Mouse (Mus musculus): ENCODE measurements around the gene B4galnt4. TPM values are rescaled to one million over a fixed set of nuclear protein-coding genes. Genes with fewer than 3 reads are reported as not detected.
"Not testable (repeated sequence)": the region's sequence is repeated elsewhere in the genome, so short reads cannot be mapped to it uniquely, and the experiment has no call there.

Gene B4galnt4
- polyA plus RNA-seq, 1 experiment, result 18.3 TPM

- H3K27ac ChIP-seq (ENCODE audit: insufficient read depth, low read length), result no peak overlapping the region
- H3K36me3 ChIP-seq (ENCODE audit: control insufficient read depth, insufficient read depth, low read length, poor library complexity, severe bottlenecking), result no peaks in the 10 kb centered on the region
- no peak overlapping the region for H3K4me3 ChIP-seq (ENCODE audit: low read depth, low read length)
- no peaks in the 10 kb centered on the region for H3K27me3 ChIP-seq (ENCODE audit: control insufficient read depth, insufficient read depth, low read length, poor library complexity, severe bottlenecking)
- TF ChIP-seq POLR2A (IDR thresholded peaks at IDR 0.05; ENCODE audit: insufficient read depth, low read length), result no peak
- TF ChIP-seq EP300 (IDR thresholded peaks at IDR 0.05; ENCODE audit: insufficient read depth, low read depth, low read length), result no peak
- no peak for TF ChIP-seq CTCF (IDR thresholded peaks at IDR 0.05; ENCODE audit: low read depth, low read length)
- H3K9ac ChIP-seq (ENCODE audit: low read depth, poor library complexity, severe bottlenecking), result no peak overlapping the region
- peaks cover 2% of the 10 kb centered on the region for H3K4me1 ChIP-seq (ENCODE audit: control insufficient read depth, insufficient read depth, low read length)
- H3K9me3 ChIP-seq (replicated peaks; ENCODE audit: control insufficient read depth, insufficient read depth, low read length, poor library complexity, severe bottlenecking), result no peaks in the 10 kb centered on the region
Observed at GRCm38 (mm10) chr7:141030390-141030789, 30.5 kb upstream of the B4galnt4 start.

- Histone ChIP-seq H3K9me3 (replicated peaks; ENCODE audit: control insufficient read depth, insufficient read depth, low read length, poor library complexity, severe bottlenecking) (no peaks in the 10 kb centered on the region), H3K4me1 (ENCODE audit: control insufficient read depth, insufficient read depth, low read length) (peaks cover 2% of the 10 kb centered on the region), H3K9ac (ENCODE audit: low read depth, poor library complexity, severe bottlenecking) (no peak overlapping the region), H3K27ac (ENCODE audit: insufficient read depth, low read length) (no peak overlapping the region), H3K4me3 (ENCODE audit: low read depth, low read length) (no peak overlapping the region), H3K36me3 (ENCODE audit: control insufficient read depth, insufficient read depth, low read length, poor library complexity, severe bottlenecking) (no peaks in the 10 kb centered on the region), H3K27me3 (ENCODE audit: control insufficient read depth, insufficient read depth, low read length, poor library complexity, severe bottlenecking) (no peaks in the 10 kb centered on the region)
- TF ChIP-seq POLR2A (IDR thresholded peaks at IDR 0.05; ENCODE audit: insufficient read depth, low read length), result no peak
- no peak for TF ChIP-seq CTCF (IDR thresholded peaks at IDR 0.05; ENCODE audit: low read depth, low read length)
- TF ChIP-seq EP300 (IDR thresholded peaks at IDR 0.05; ENCODE audit: insufficient read depth, low read depth, low read length), result no peak
Observed at GRCm38 (mm10) chr7:141032458-141033167, 28.3 kb upstream of the B4galnt4 start.

GRCm38 (mm10) chr7:141036624-141037023, 24.3 kb upstream of the B4galnt4 start:
- H3K27me3 ChIP-seq (ENCODE audit: control insufficient read depth, insufficient read depth, low read length, poor library complexity, severe bottlenecking); H3K36me3 ChIP-seq (ENCODE audit: control insufficient read depth, insufficient read depth, low read length, poor library complexity, severe bottlenecking); H3K9ac ChIP-seq (ENCODE audit: low read depth, poor library complexity, severe bottlenecking); H3K27ac ChIP-seq (ENCODE audit: insufficient read depth, low read length); H3K9me3 ChIP-seq (replicated peaks; ENCODE audit: control insufficient read depth, insufficient read depth, low read length, poor library complexity, severe bottlenecking); H3K4me3 ChIP-seq (ENCODE audit: low read depth, low read length); H3K4me1 ChIP-seq (ENCODE audit: control insufficient read depth, insufficient read depth, low read length): not testable (repeated sequence)

GRCm38 (mm10) chr7:141038090-141039032, 22.5 kb upstream of the B4galnt4 start:
- peaks cover 8% of the 10 kb centered on the region for H3K4me1 ChIP-seq (ENCODE audit: control insufficient read depth, insufficient read depth, low read length)
- TF ChIP-seq EP300 (IDR thresholded peaks at IDR 0.05; ENCODE audit: insufficient read depth, low read depth, low read length) (0 out of 2 replicates have a peak, but pooled peaks have one; percentile 18), POLR2A (IDR thresholded peaks at IDR 0.05; ENCODE audit: insufficient read depth, low read length) (no peak), CTCF (IDR thresholded peaks at IDR 0.05; ENCODE audit: low read depth, low read length) (no peak)
- H3K4me3 ChIP-seq (ENCODE audit: low read depth, low read length), result no peak overlapping the region
- H3K9me3 ChIP-seq (replicated peaks; ENCODE audit: control insufficient read depth, insufficient read depth, low read length, poor library complexity, severe bottlenecking), result no peaks in the 10 kb centered on the region
- H3K9ac ChIP-seq (ENCODE audit: low read depth, poor library complexity, severe bottlenecking), result 0 out of 2 replicates have a peak overlapping the region, but pooled peaks have one; percentile 13
- H3K27me3 ChIP-seq (ENCODE audit: control insufficient read depth, insufficient read depth, low read length, poor library complexity, severe bottlenecking), result no peaks in the 10 kb centered on the region
- H3K36me3 ChIP-seq (ENCODE audit: control insufficient read depth, insufficient read depth, low read length, poor library complexity, severe bottlenecking), result no peaks in the 10 kb centered on the region
- no peak overlapping the region for H3K27ac ChIP-seq (ENCODE audit: insufficient read depth, low read length)

GRCm38 (mm10) chr7:141039386-141040107, 21.4 kb upstream of the B4galnt4 start:
- Histone ChIP-seq H3K36me3 (ENCODE audit: control insufficient read depth, insufficient read depth, low read length, poor library complexity, severe bottlenecking) (no peaks in the 10 kb centered on the region), H3K4me3 (ENCODE audit: low read depth, low read length) (no peak overlapping the region), H3K4me1 (ENCODE audit: control insufficient read depth, insufficient read depth, low read length) (peaks cover 8% of the 10 kb centered on the region), H3K27ac (ENCODE audit: insufficient read depth, low read length) (no peak overlapping the region), H3K9ac (ENCODE audit: low read depth, poor library complexity, severe bottlenecking) (no peak overlapping the region), H3K27me3 (ENCODE audit: control insufficient read depth, insufficient read depth, low read length, poor library complexity, severe bottlenecking) (no peaks in the 10 kb centered on the region), H3K9me3 (replicated peaks; ENCODE audit: control insufficient read depth, insufficient read depth, low read length, poor library complexity, severe bottlenecking) (no peaks in the 10 kb centered on the region)
- TF ChIP-seq CTCF (IDR thresholded peaks at IDR 0.05; ENCODE audit: low read depth, low read length) (no peak), EP300 (IDR thresholded peaks at IDR 0.05; ENCODE audit: insufficient read depth, low read depth, low read length) (no peak), POLR2A (IDR thresholded peaks at IDR 0.05; ENCODE audit: insufficient read depth, low read length) (no peak)

All from ES-Bruce4 (cell line).